Mouse (Mus musculus): Measurements from ENCODE around the gene Lemd2. TPM values are rescaled to one million over a fixed set of nuclear protein-coding genes. Genes with fewer than 3 reads are reported as not detected.

Gene Lemd2
- total and polyA plus RNA-seq, 2 experiments = 15.1 to 45.1 TPM

DNA sequence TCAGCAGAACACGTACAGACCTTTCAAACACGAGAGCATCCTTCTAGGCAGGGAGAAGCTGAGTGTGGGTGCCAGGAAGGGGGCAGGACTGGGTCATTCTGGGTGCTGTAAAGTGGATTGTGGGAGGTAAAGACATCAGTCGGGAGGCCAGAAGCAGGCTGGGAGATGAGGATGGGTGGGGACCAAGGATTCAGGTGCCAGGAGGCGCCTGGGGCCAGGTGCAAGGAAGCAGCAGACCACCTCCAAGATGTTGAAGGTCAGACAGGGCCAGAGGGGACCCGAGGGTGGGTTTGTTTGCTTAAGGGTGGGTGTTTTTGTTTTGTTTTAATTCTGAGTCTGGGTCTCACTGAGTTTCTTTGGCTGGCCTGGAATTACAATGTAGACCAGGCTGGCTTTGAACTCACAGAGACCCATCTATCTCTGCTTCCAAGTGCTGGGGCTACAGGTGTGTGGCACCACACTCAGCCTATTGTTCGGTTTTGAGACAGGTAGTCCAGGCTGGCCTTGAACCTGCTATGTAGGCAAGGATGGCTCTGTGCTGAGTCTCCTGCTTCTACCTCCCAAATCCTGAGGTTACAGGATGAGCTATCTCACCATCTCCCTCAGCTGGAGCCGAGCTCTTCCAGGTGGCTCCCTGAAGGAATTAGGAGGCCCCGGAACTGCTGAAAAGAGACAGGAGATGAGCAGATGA, 26.3 kb upstream of the Lemd2 start:
- no peak for DNase-seq (ENCODE audit: extremely low read depth, low read depth, low spot score)
- no peak overlapping the region for H3K9ac ChIP-seq (ENCODE audit: low read depth, low read length)
- no peak for TF ChIP-seq POLR2A (IDR thresholded peaks at IDR 0.05; ENCODE audit: extremely low read depth, insufficient read depth, low read length)
- TF ChIP-seq CTCF (IDR thresholded peaks at IDR 0.05; ENCODE audit: low read depth, low read length) = no peak
- H3K4me3 ChIP-seq (ENCODE audit: insufficient read depth, low read depth, low read length) = no peak overlapping the region
- H3K36me3 ChIP-seq (ENCODE audit: control insufficient read depth, insufficient read depth, low read length) = no peaks in the 10 kb centered on the region
- H3K79me2 ChIP-seq (ENCODE audit: control insufficient read depth, insufficient read depth, low read length) = no peaks in the 10 kb centered on the region
- H3K4me1 ChIP-seq (ENCODE audit: control insufficient read depth, insufficient read depth, low read length) = no peaks in the 10 kb centered on the region
- no peak overlapping the region for H3K27ac ChIP-seq (replicated peaks; ENCODE audit: insufficient read depth, low read depth, low read length)
- 58% methylated on average over 8 of the region's 8 CpGs for WGBS
- no peaks in the 10 kb centered on the region for H3K27me3 ChIP-seq (ENCODE audit: control insufficient read depth, insufficient read depth, low read length)

DNA sequence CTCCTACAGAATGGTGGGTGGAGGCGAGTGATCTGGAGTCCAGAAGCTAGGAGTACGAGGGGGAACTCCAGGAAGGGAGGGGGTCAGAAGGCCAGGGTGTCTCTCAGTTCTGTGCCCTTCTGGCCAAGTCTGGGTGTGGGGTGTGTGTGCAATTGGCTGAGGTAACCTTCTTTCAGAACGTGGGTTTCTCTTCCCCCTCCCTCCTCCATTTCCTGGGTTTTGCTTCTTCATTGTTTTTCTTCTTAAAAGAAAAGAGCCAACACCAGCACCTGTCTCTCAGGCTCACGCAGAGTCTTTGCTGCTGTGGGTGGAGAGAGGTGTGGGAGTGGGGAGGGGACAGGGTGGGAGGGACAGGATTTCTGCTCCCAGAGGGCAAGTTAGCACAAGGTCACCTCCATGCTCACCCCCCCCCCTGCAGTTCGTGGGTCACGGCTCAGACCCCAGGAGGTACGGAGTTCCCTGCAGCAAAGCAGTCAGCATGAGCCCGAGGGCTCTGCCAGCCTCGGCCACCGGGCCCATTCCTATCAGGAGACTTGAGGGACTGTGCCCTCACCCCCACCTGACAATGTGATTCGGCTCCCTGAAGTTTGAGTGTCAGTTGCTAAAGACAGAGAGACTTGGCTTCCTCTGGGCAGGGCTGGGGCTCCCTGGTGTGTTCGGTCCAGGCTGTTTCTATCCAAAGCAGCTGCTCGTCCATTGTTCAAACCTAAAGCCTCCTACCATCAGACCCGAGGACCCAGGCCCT, 25.6 kb upstream of the Lemd2 start:
- Histone ChIP-seq H3K79me2 (ENCODE audit: control insufficient read depth, insufficient read depth, low read length) (no peaks in the 10 kb centered on the region), H3K9ac (ENCODE audit: low read depth, low read length) (no peak overlapping the region), H3K4me1 (ENCODE audit: control insufficient read depth, insufficient read depth, low read length) (no peaks in the 10 kb centered on the region), H3K4me3 (ENCODE audit: insufficient read depth, low read depth, low read length) (no peak overlapping the region), H3K36me3 (ENCODE audit: control insufficient read depth, insufficient read depth, low read length) (no peaks in the 10 kb centered on the region), H3K27ac (replicated peaks; ENCODE audit: insufficient read depth, low read depth, low read length) (no peak overlapping the region), H3K27me3 (ENCODE audit: control insufficient read depth, insufficient read depth, low read length) (no peaks in the 10 kb centered on the region)
- TF ChIP-seq POLR2A (IDR thresholded peaks at IDR 0.05; ENCODE audit: extremely low read depth, insufficient read depth, low read length) = no peak
- no peak for TF ChIP-seq CTCF (IDR thresholded peaks at IDR 0.05; ENCODE audit: low read depth, low read length)
- DNase-seq (ENCODE audit: extremely low read depth, low read depth, low spot score) = no peak
- WGBS = 33% methylated on average over 14 of the region's 14 CpGs

DNA sequence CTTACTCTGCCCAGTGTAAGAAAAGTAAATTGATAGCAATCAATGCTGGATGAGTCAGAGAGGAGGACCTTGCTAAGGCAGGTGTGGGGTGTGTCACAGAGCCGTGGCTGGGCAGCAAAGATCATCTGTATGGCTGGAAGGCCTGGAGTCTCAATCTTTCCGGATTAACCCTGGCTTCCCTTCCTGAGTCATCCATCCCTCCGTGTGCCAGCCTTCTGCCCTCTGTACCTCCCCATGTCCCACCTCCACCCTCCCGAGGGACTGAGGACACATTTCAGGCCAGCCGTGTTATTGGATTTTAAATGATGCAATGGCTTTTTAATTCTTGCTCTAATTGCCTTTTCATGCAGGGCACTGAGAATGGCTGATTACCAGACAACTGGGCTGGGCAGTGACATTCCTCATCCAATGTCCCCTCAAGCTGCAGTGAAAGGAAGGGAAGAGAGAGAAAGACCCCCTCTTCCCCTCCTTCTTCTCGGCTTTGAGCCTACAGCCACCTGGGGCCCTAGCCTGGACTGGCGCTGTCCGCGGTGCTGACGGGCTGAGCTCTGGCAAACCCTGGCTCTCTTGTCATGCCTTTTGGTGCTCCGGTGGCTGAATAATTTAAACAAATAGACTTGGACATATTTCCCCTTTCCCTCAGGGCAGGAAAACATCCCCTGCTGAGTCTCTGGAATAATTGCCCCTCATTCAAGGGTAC, 24.1 kb upstream of the Lemd2 start:
- no peaks in the 10 kb centered on the region for H3K79me2 ChIP-seq (ENCODE audit: control insufficient read depth, insufficient read depth, low read length)
- 25% methylated on average over 11 of the region's 11 CpGs for WGBS
- no peak for DNase-seq (ENCODE audit: extremely low read depth, low read depth, low spot score)
- H3K4me3 ChIP-seq (ENCODE audit: insufficient read depth, low read depth, low read length) = no peak overlapping the region
- H3K27me3 ChIP-seq (ENCODE audit: control insufficient read depth, insufficient read depth, low read length) = no peaks in the 10 kb centered on the region
- no peak overlapping the region for H3K9ac ChIP-seq (ENCODE audit: low read depth, low read length)
- no peaks in the 10 kb centered on the region for H3K36me3 ChIP-seq (ENCODE audit: control insufficient read depth, insufficient read depth, low read length)
- H3K27ac ChIP-seq (replicated peaks; ENCODE audit: insufficient read depth, low read depth, low read length) = no peak overlapping the region
- TF ChIP-seq POLR2A (IDR thresholded peaks at IDR 0.05; ENCODE audit: extremely low read depth, insufficient read depth, low read length) = no peak
- TF ChIP-seq CTCF (IDR thresholded peaks at IDR 0.05; ENCODE audit: low read depth, low read length) = no peak
- H3K4me1 ChIP-seq (ENCODE audit: control insufficient read depth, insufficient read depth, low read length) = no peaks in the 10 kb centered on the region

DNA sequence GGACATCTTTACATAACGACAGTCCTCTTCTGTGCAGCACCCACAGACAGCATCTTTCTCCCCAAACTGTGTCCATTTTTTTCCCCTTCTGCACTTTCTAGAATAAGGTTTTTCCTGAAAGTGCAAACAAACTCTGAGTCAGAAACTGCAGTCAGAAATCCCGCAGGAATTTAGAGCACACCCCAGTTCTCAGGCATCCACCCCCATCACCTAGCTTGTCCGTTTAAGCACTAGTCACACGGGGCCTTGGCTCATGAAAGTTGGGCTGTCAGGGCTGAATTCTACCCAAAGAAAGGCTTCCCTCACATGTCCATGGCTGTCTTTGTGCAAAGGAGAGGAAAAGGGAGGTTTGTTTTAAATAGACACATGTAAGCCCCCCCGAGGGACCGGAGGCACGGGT, 23.0 kb upstream of the Lemd2 start:
- Histone ChIP-seq H3K4me1 (ENCODE audit: control insufficient read depth, insufficient read depth, low read length) (no peaks in the 10 kb centered on the region), H3K36me3 (ENCODE audit: control insufficient read depth, insufficient read depth, low read length) (no peaks in the 10 kb centered on the region), H3K9ac (ENCODE audit: low read depth, low read length) (no peak overlapping the region), H3K27ac (replicated peaks; ENCODE audit: insufficient read depth, low read depth, low read length) (no peak overlapping the region), H3K27me3 (ENCODE audit: control insufficient read depth, insufficient read depth, low read length) (no peaks in the 10 kb centered on the region), H3K79me2 (ENCODE audit: control insufficient read depth, insufficient read depth, low read length) (no peaks in the 10 kb centered on the region), H3K4me3 (ENCODE audit: insufficient read depth, low read depth, low read length) (no peak overlapping the region)
- no peak for DNase-seq (ENCODE audit: extremely low read depth, low read depth, low spot score)
- no peak for TF ChIP-seq POLR2A (IDR thresholded peaks at IDR 0.05; ENCODE audit: extremely low read depth, insufficient read depth, low read length)
- TF ChIP-seq CTCF (IDR thresholded peaks at IDR 0.05; ENCODE audit: low read depth, low read length) = no peak
- WGBS = 61% methylated on average over 7 of the region's 7 CpGs

DNA sequence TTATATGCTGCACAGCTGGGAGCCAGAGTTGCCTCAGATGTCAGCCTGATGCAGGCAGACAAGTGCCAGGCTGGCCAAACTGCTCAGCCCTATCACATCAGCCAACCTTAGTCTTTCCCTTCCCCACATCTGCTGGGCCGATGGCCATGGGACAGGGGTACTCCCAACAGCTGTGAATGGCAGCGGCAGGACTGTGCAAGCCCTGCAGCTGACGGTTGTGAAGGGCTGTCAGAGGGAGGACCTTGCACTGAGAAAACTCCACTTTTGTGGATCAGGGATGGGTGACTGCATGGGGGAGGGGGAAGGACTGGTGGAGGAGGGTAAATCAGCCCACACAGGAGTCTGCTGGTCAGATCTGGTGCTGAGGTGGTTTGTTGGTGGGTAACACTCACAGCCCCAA, 22.4 kb upstream of the Lemd2 start:
- no peaks in the 10 kb centered on the region for H3K27me3 ChIP-seq (ENCODE audit: control insufficient read depth, insufficient read depth, low read length)

More for the DNA sequence above, 22.4 kb upstream of the Lemd2 start:
- Histone ChIP-seq H3K9ac (ENCODE audit: low read depth, low read length) (no peak overlapping the region), H3K27ac (replicated peaks; ENCODE audit: insufficient read depth, low read depth, low read length) (no peak overlapping the region), H3K4me1 (ENCODE audit: control insufficient read depth, insufficient read depth, low read length) (no peaks in the 10 kb centered on the region), H3K4me3 (ENCODE audit: insufficient read depth, low read depth, low read length) (no peak overlapping the region), H3K79me2 (ENCODE audit: control insufficient read depth, insufficient read depth, low read length) (no peaks in the 10 kb centered on the region), H3K36me3 (ENCODE audit: control insufficient read depth, insufficient read depth, low read length) (no peaks in the 10 kb centered on the region)
- no peak for DNase-seq (ENCODE audit: extremely low read depth, low read depth, low spot score)
- WGBS = 35% methylated on average over 3 of the region's 3 CpGs
- no peak for TF ChIP-seq POLR2A (IDR thresholded peaks at IDR 0.05; ENCODE audit: extremely low read depth, insufficient read depth, low read length)
- TF ChIP-seq CTCF (IDR thresholded peaks at IDR 0.05; ENCODE audit: low read depth, low read length) = no peak
